Mouse (Mus musculus): Measurements from ENCODE around the gene Kcnq1.

Gene Kcnq1

GRCm38 (mm10) chr7:143461920-143462319 lies 355.8 kb downstream of the Kcnq1 start:
- no peak for DNase-seq (ENCODE audit: low spot score)

DNA sequence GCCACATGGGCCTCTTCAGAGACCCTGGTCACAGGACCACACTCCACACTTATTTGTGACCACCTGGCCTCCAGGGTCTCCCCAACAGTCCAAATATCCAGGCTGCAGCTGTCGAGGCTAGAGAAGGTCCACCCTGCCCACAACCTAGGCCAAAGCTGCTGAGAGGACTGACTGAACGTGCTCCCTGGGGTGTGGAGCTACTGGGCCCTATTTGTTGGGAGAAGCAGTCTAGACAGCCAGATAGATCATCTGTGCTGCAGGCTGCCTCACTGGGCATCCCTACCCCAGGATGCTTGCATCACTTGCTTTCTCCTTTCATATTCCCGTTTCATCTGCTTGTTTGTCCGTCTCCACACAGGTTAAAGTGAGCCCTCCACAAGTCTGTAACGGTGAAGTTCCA lies 356.4 kb downstream of the Kcnq1 start:
- no peak for DNase-seq (ENCODE audit: low spot score)

- peak; percentile 81 for DNase-seq (ENCODE audit: low spot score)
Measured at GRCm38 (mm10) chr7:143463865-143464415, 357.8 kb downstream of the Kcnq1 start.

GRCm38 (mm10) chr7:143464811-143465560 lies 358.8 kb downstream of the Kcnq1 start:
- peak; percentile 70 for DNase-seq (ENCODE audit: low spot score)

GRCm38 (mm10) chr7:143466099-143466677 lies 360.0 kb downstream of the Kcnq1 start:
- DNase-seq (ENCODE audit: low spot score) = peak; percentile 80

- DNase-seq (ENCODE audit: low spot score) = no peak
Measured at GRCm38 (mm10) chr7:143467714-143468113, 361.6 kb downstream of the Kcnq1 start.

DNA sequence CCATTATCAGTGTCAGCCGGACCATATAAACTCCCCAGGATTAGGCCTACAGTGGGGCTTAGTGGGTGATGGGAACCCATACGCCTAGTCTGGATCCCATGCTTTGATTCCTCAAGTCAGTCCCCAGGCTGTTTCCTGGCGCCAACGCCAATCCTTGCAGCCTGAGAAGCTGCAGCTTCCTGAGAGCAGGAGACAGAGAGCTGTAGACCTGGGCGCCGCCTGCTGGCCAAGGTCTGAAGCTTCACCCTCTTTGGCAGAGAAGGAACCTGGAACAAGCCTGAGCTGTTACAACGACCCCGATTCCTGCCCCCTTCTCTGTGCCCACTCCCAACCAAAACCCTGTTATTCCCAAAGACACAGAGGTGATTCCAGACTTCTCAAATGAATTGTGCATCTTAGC lies 363.8 kb downstream of the Kcnq1 start:
- peak; percentile 82 for DNase-seq (ENCODE audit: low spot score)

DNA sequence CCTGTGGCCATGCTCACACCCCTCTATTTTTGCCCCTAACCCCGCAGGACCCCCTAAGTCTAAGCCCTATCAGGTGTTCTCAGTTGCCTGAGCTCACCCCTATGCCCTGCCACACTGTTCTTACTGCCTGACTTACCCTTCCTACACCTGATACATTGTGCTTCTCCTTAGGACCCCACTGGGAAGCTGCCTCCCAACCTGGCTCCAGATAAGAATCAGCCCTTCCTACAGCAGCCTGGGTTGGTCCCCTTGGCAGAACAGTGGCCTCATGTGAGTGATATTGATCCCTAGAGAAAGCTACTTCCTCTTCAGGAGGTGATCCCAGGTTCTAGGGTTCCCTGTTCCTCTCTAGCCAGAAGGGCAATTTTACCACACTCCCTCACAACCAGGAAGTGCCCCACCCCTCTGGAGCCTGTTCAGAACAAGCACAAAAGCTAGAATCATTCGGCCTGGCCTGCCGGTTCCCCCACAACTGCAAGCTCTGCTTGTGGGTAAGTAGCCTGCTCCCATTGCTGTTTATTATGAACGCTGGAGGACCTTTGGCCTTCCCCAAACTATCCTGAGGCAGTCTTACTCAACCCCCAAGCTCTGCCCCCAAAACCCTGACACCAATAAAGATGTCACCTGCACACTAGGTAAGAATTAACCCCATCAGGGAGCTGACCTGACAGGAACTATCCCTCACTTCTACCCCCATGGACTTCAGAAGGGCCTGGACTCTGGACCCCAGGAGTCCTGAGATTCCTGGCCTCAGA lies 367.4 kb downstream of the Kcnq1 start, which contains the start of gene Slc22a18:
Gene Slc22a18, plus strand, starts transcription at position 390 of the 755 bp plus-strand sequence.
- peak; percentile 82 for DNase-seq (ENCODE audit: low spot score)

DNA sequence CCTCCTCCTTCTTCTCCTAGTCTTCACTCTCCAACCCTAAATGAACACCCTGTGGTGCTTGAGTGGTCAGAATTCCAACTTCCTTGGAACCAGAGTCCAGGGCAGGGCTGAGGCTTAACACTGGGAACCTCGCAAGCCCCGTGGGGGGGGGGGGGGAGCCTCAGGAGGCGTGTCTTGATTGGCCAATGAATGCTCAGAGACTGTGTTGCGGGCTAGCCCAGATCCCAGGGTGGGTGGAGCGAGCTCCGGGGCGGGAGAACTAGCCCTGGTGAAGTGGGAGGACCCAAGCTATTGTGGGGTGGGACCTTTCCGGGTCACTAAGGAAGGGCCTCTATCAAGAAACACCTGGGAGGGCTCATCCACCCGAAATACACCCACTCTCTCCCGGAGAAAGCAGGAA lies 368.6 kb downstream of the Kcnq1 start:
- no peak for DNase-seq (ENCODE audit: low spot score)

DNA sequence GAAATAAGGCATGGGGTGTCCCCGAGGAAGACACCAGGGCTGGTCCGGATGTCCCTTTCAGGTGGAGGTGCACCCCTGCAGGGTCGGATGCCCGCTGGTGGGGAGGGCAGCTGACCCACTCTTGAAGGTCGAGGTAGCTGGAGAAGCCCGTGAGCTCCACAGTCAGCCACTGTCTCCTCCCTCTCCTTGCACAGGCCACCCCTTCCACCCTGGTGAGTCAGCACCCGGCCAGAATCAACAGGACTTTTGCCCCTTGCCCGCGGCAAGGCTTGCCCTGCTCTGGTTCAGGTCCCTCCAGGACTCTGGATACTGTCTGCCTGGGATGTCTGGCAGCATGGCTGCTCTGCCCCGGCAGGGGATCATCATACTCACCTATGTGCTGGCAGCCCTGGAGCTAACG lies 369.7 kb downstream of the Kcnq1 start:
- peak; percentile 36 for DNase-seq (ENCODE audit: low spot score)
